Mouse (Mus musculus) megakaryocyte, embryonic 14.5 days (primary cell): ENCODE data around the gene Snrk.

Experiments
- FLI1 ChIP-seq: IDR thresholded peaks from 2 replicates; pipeline ENCODE4 v1.6.1; 2012; ENCODE audit warnings: low read length, inconsistent platforms, mixed read lengths
- GATA1 ChIP-seq: IDR thresholded peaks from 3 replicates; pipeline ENCODE4 v1.6.1; 2012; ENCODE audit warnings: mixed read lengths, low read length, inconsistent platforms, borderline replicate concordance

DNA sequence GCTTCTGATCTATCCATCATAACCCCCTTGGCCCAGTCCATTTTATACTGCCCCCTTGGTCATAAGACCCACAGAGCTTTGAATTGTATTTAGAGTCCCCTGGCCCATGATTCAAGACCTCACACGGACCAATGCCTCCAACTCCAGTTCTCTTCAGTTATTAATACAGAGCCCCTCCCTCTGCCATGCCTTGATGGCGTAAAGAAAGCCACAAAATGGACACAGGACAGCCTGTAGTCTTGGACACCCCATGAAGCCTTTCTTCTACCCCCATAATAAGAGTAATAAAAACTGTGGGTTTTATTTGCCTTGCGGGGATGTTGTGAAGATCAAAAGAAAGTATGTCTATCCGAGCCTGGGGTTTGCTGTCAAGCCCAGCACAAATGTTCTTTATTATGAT lies 33.4 kb upstream of the Snrk start:
- no peak for TF ChIP-seq GATA1
- TF ChIP-seq FLI1, result no peak
